Mouse (Mus musculus): ENCODE measurements around the gene Ncoa3. TPM values are rescaled to one million over a fixed set of nuclear protein-coding genes. Genes with fewer than 3 reads are reported as not detected.
"Not testable (repeated sequence)": the region's sequence is repeated elsewhere in the genome, so short reads cannot be mapped to it uniquely, and the experiment has no call there.

The Ncoa3 gene
- polyA plus RNA-seq (2015; fragmentation: Nextera tagmentation; extraction: Ambion mirVana), result 3.3 and 3.9 TPM in 2 replicates

DNA sequence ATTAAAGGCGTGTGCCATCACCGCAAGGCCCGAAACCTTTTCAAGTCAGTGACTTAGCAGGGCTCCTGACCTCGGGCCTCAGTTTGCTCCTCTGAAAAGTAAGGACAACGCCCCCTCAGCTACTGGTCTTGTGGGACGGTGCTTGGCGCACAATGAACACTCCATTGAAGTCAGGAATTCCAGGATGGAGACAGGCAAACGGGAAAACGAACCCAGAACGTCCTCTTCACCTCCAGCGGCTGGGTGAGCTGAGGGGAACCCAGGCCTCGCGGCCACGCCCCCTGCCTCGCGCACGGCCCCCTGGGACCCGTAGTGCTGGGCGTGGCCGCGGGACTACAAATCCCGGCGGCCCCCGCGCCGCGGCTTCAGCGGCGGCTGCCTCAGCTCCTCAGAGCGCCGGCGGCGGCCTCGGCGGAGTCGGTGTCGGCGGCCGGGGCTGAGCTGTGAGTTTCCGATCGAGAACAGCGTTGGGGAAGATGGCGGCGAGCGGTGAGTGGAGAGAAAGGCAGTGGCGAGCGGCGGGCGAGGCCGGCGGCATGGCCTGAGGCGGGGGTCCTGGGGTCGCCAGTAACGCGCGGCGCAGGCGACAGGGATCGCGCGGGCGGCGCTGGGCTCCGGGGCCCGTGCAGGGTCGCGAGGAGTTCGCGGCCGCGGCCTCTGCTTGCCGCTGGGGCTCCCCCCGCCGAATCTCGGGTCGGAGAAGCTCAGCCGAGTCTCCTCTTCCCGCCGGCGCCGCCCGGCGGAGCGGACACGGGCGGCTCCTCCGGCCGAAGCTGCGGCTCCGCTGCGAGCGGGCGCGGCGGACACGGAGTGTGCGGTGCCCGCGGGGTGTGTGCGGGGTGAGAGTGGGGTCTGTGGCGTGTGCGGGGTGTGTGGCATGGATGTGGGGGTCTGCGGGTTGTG, at the start of gene Ncoa3:
Ncoa3 (plus strand) TSS at position 367 of the 903 bp plus-strand sequence.
- Histone ChIP-seq H3K27ac (ENCODE audit: low read depth) (peak within 1 kb of the TSS; percentile 80), H3K36me3 (replicated peaks; ENCODE audit: insufficient read depth, low read length) (no peaks in the 10 kb centered on the region), H3K4me1 (ENCODE audit: insufficient read depth) (0 out of 2 replicates have a peak, but pooled peaks cover 9% of the 10 kb centered on the region), H3K9me3 (ENCODE audit: low read length) (no peaks in the 10 kb centered on the region), H3K27me3 (ENCODE audit: insufficient read depth, low read length) (0 out of 2 replicates have a peak, but pooled peaks cover 3% of the 10 kb centered on the region), H3K9ac (replicated peaks) (peak within 1 kb of the TSS; percentile 97), H3K4me2 (ENCODE audit: low read depth, low read length) (peak within 1 kb of the TSS; percentile 94), H3K4me3 (ENCODE audit: low read depth, low read length) (peak within 1 kb of the TSS; percentile 95)
- 1% methylated on average over 88 of the region's 103 CpGs for WGBS (ENCODE audit: insufficient replicate concordance)
- TF ChIP-seq CTCF (IDR thresholded peaks at IDR 0.05; ENCODE audit: low read depth) (no peak), EP300 (IDR thresholded peaks at IDR 0.05; ENCODE audit: low read depth) (no peak)
- peak; percentile 99 for ATAC-seq
- peak; percentile 94 for DNase-seq

DNA sequence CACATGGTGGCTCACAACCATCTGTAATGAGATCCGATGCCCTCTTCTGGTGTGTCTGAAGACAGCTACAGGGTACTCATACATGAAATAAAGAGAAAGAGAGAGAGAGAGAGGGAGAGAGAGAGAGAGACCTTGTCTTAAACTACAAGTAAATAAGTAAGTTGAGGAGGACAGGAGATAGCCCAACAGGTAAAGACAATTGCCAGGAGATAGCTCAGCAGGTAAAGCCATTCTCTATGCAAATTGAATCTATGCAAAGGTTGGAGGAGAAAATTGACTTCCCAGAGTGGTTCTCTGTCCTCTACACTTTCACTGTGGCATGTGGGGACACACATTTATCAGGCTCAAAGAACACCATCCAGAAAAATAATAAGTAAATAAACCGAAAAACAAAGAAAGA, 49.3 kb upstream of the Ncoa3 start:
- TF ChIP-seq CTCF (IDR thresholded peaks at IDR 0.05; ENCODE audit: low read depth), result no peak
- TF ChIP-seq EP300 (IDR thresholded peaks at IDR 0.05; ENCODE audit: low read depth), result no peak
- H3K27me3 ChIP-seq (ENCODE audit: insufficient read depth, low read length), result no peaks in the 10 kb centered on the region
- DNase-seq (no peak), ATAC-seq (no peak)
- no peaks in the 10 kb centered on the region for H3K9me3 ChIP-seq (ENCODE audit: low read length)
- no peak overlapping the region for H3K9ac ChIP-seq (replicated peaks)
- no peaks in the 10 kb centered on the region; the same call in 1 of the 2 replicates for H3K4me1 ChIP-seq (ENCODE audit: insufficient read depth)
- H3K36me3 ChIP-seq (replicated peaks; ENCODE audit: insufficient read depth, low read length), result no peaks in the 10 kb centered on the region
- no peak overlapping the region for H3K4me3 ChIP-seq (ENCODE audit: low read depth, low read length)
- WGBS (ENCODE audit: insufficient replicate concordance), result 93% methylated on average over 2 of the region's 2 CpGs
- no peak overlapping the region for H3K4me2 ChIP-seq (ENCODE audit: low read depth, low read length)
- H3K27ac ChIP-seq (ENCODE audit: low read depth), result no peak overlapping the region

DNA sequence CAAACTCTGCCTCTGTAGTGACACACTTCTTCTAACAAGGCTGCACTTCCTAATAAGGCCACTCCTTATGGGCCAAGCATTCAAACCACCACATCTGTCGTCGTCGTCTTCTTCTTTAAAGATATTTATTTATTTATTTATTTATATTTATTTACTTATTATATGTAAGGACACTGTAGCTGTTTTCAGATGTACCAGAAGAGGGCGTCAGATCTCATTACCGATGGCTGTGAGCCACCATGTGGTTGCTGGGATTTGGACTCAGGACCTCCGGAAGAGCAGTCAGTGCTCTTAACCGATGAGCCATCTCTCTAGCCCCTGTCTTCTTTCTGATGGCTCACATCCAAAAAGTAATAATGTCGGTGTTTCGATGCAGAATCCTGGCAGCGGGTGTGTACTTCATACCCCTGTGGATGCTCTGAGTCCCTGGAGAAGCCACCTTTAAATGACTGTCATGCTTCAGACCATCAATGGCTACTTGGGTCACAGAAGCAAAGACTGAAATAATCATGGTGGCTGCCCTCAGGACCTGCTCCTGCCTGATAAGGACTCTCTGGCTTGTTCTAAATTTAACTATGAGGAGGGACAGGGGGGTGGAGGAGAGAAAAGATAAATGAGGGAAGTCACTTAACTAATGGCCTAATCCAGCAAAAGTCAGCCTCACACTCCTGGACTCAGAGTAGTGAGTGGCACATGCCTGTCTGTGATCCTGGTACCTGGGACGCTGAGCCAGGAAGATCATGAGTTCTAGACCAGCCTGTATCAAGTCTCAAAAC, 47.7 kb upstream of the Ncoa3 start:
- H3K4me1 ChIP-seq (ENCODE audit: insufficient read depth), result peaks cover 2% of the 10 kb centered on the region
- no peak for DNase-seq
- peak overlapping the region; percentile 26; the same call in 1 of the 2 replicates for H3K4me2 ChIP-seq (ENCODE audit: low read depth, low read length)
- peak; percentile 70 for ATAC-seq
- H3K9me3 ChIP-seq (ENCODE audit: low read length), result no peaks in the 10 kb centered on the region
- TF ChIP-seq EP300 (IDR thresholded peaks at IDR 0.05; ENCODE audit: low read depth), result peak; percentile 83
- peak; percentile 12; the same call in 1 of the 2 replicates for TF ChIP-seq CTCF (IDR thresholded peaks at IDR 0.05; ENCODE audit: low read depth)
- H3K36me3 ChIP-seq (replicated peaks; ENCODE audit: insufficient read depth, low read length), result no peaks in the 10 kb centered on the region
- H3K27me3 ChIP-seq (ENCODE audit: insufficient read depth, low read length), result no peaks in the 10 kb centered on the region
- H3K4me3 ChIP-seq (ENCODE audit: low read depth, low read length), result no peak overlapping the region
- WGBS (ENCODE audit: insufficient replicate concordance), result 72% methylated on average over 11 of the region's 11 CpGs
- H3K9ac ChIP-seq (replicated peaks), result no peak overlapping the region
- H3K27ac ChIP-seq (ENCODE audit: low read depth), result no peak overlapping the region

DNA sequence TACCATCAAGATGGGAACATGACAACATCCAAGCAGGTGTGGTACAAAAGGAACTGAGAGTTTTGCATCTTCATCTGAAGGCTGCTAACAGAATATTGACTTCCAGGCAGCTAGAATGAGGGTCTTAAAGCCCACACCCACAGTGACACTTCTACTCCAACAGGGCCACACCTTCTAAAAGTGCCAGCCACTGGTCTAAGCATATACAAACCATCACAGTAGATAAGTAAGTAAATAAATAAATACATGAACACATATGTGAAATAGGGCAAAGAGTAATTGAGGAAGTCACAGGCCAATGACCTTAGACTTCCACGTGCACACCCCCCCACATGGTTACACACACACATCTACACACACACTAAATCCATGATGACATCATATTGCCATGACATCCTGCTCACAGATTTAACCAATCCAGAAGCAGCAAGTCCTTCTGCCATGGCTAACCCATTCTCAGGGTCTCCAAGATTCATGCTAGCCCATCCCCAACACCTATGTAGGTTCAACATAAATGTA, 46.3 kb upstream of the Ncoa3 start:
- Histone ChIP-seq H3K4me1 (ENCODE audit: insufficient read depth) (peaks cover 2% of the 10 kb centered on the region), H3K27ac (ENCODE audit: low read depth) (no peak overlapping the region), H3K9ac (replicated peaks) (no peak overlapping the region), H3K27me3 (ENCODE audit: insufficient read depth, low read length) (no peaks in the 10 kb centered on the region), H3K4me2 (ENCODE audit: low read depth, low read length) (no peak overlapping the region), H3K4me3 (ENCODE audit: low read depth, low read length) (no peak overlapping the region), H3K36me3 (replicated peaks; ENCODE audit: insufficient read depth, low read length) (no peaks in the 10 kb centered on the region), H3K9me3 (ENCODE audit: low read length) (no peaks in the 10 kb centered on the region)
- 44% methylated on average over 1 of the region's 1 CpGs for WGBS (ENCODE audit: insufficient replicate concordance)
- TF ChIP-seq EP300 (IDR thresholded peaks at IDR 0.05; ENCODE audit: low read depth) (no peak), CTCF (IDR thresholded peaks at IDR 0.05; ENCODE audit: low read depth) (no peak)
- ATAC-seq, result peak; percentile 62
- no peak for DNase-seq

DNA sequence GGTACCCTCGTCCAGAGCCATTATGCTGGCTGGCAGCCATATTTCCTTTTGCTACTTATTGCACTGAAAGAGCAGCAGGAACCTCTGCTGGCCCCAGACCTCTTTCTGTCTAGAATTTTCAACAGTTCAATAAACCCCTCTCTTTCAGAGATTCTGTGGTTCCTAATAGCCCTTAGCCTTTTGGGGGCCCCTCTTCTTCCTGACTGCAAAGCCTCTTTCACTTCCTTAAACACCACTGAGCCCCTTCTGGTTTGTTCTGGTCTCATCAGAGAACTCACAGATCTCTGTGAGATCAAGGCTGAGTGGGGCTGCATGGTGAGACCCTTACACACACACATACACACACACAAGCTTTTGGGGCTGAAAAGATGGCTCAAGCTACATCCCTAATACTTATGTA, 44.4 kb upstream of the Ncoa3 start:
- 40% methylated on average over 1 of the region's 1 CpGs for WGBS (ENCODE audit: insufficient replicate concordance)
- DNase-seq (no peak), ATAC-seq (no peak; the same call in 1 of the 2 replicates)
- H3K9me3 ChIP-seq (ENCODE audit: low read length), result no peaks in the 10 kb centered on the region
- peak overlapping the region; percentile 82 for H3K27ac ChIP-seq (ENCODE audit: low read depth)
- no peaks in the 10 kb centered on the region for H3K27me3 ChIP-seq (ENCODE audit: insufficient read depth, low read length)
- H3K36me3 ChIP-seq (replicated peaks; ENCODE audit: insufficient read depth, low read length), result no peaks in the 10 kb centered on the region
- TF ChIP-seq EP300 (IDR thresholded peaks at IDR 0.05; ENCODE audit: low read depth) (no peak), CTCF (IDR thresholded peaks at IDR 0.05; ENCODE audit: low read depth) (no peak)
- no peak overlapping the region for H3K4me2 ChIP-seq (ENCODE audit: low read depth, low read length)
- H3K4me3 ChIP-seq (ENCODE audit: low read depth, low read length), result no peak overlapping the region
- H3K4me1 ChIP-seq (ENCODE audit: insufficient read depth), result peaks cover 12% of the 10 kb centered on the region
- no peak overlapping the region for H3K9ac ChIP-seq (replicated peaks)

DNA sequence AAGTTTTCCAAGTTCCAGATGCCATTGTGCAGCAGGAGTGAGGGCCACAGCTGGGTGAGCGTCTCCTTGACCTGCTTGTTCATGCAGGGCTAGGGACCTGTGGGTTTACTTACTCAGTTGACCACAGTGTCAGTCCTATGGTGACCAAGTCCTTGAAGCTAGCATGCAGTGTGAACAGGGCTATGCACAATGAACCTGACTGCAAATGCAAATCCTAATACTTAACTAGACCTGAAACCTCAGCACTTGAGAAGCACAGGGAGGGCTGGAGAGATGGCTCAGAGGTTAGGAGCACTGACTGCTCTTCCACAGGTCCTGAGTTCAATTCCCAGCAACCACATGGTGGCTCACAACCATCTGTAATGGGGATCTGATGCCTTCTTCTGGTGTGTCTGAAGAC, 43.7 kb upstream of the Ncoa3 start:
- H3K4me1 ChIP-seq (ENCODE audit: insufficient read depth), result peaks cover 12% of the 10 kb centered on the region

More for the DNA sequence above, 43.7 kb upstream of the Ncoa3 start:
- H3K4me3 ChIP-seq (ENCODE audit: low read depth, low read length); DNase-seq; ATAC-seq; H3K9me3 ChIP-seq (ENCODE audit: low read length); H3K4me2 ChIP-seq (ENCODE audit: low read depth, low read length); H3K36me3 ChIP-seq (replicated peaks; ENCODE audit: insufficient read depth, low read length); H3K9ac ChIP-seq (replicated peaks); H3K27me3 ChIP-seq (ENCODE audit: insufficient read depth, low read length): not testable (repeated sequence)
- 29% methylated on average over 1 of the region's 1 CpGs for WGBS (ENCODE audit: insufficient replicate concordance)
- H3K27ac ChIP-seq (ENCODE audit: low read depth), result peak overlapping the region; percentile 55

All from liver, postnatal 0 days (tissue).